Mouse (Mus musculus) heart, adult 8-10 months (tissue): ENCODE data around the gene Pde4dip. TPM values are rescaled to one million over a fixed set of nuclear protein-coding genes. Genes with fewer than 3 reads are reported as not detected.

Experiments used
- DNase-seq: peaks from one replicate; pipeline ENCODE4 v3.0.0; 2022; ENCODE audit warnings: low spot score
- total RNA-seq, 4 experiments: library from RNA; stranded (reverse); gene quantifications; 2 replicates each; pipeline ENCODE4 v1.2.4; 2022

The Pde4dip gene
- total RNA-seq, 4 experiments from 2014 or later = 1,836 to 2,320 (median 2,004) TPM

- DNase-seq = no peak
Measured at GRCm38 (mm10) chr3:97752901-97753300, 135.6 kb downstream of the Pde4dip start.

GRCm38 (mm10) chr3:97751566-97751965 lies 136.9 kb downstream of the Pde4dip start:
- DNase-seq = no peak

- DNase-seq = no peak
Measured at GRCm38 (mm10) chr3:97748789-97749188, 139.7 kb downstream of the Pde4dip start.

GRCm38 (mm10) chr3:97742841-97743240 lies 145.7 kb downstream of the Pde4dip start:
- no peak for DNase-seq

GRCm38 (mm10) chr3:97735575-97735974 lies 152.9 kb downstream of the Pde4dip start:
- no peak for DNase-seq

GRCm38 (mm10) chr3:97734259-97734658 lies 154.2 kb downstream of the Pde4dip start:
- no peak for DNase-seq

- no peak for DNase-seq
Measured at GRCm38 (mm10) chr3:97732622-97733021, 155.9 kb downstream of the Pde4dip start.

GRCm38 (mm10) chr3:97730624-97731023 lies 157.9 kb downstream of the Pde4dip start:
- no peak for DNase-seq

GRCm38 (mm10) chr3:97730131-97730530 lies 158.4 kb downstream of the Pde4dip start:
- no peak for DNase-seq

- DNase-seq = no peak
Measured at GRCm38 (mm10) chr3:97727801-97728200, 160.7 kb downstream of the Pde4dip start.

- DNase-seq = no peak
Measured at GRCm38 (mm10) chr3:97719116-97719515, 169.4 kb downstream of the Pde4dip start.

- DNase-seq = no peak
Measured at GRCm38 (mm10) chr3:97715922-97716321, 172.6 kb downstream of the Pde4dip start.

- no peak for DNase-seq
Measured at GRCm38 (mm10) chr3:97710881-97711280, 177.6 kb downstream of the Pde4dip start.

- DNase-seq = no peak
Measured at GRCm38 (mm10) chr3:97710134-97710533, 178.4 kb downstream of the Pde4dip start.

- DNase-seq = no peak
Measured at GRCm38 (mm10) chr3:97706561-97706960, 181.9 kb downstream of the Pde4dip start.

- DNase-seq = no peak
Measured at GRCm38 (mm10) chr3:97705508-97705907, 183.0 kb downstream of the Pde4dip start.

- no peak for DNase-seq
Measured at GRCm38 (mm10) chr3:97702448-97703080, 185.9 kb downstream of the Pde4dip start.

GRCm38 (mm10) chr3:97701198-97701597 lies 187.3 kb downstream of the Pde4dip start:
- DNase-seq = no peak

GRCm38 (mm10) chr3:97699061-97699460 lies 189.4 kb downstream of the Pde4dip start:
- no peak for DNase-seq

- DNase-seq = no peak
Measured at GRCm38 (mm10) chr3:97697291-97697690, 191.2 kb downstream of the Pde4dip start.

GRCm38 (mm10) chr3:97696866-97697265 lies 191.6 kb downstream of the Pde4dip start:
- no peak for DNase-seq

GRCm38 (mm10) chr3:97693806-97694205 lies 194.7 kb downstream of the Pde4dip start:
- DNase-seq = no peak

- DNase-seq = no peak
Measured at GRCm38 (mm10) chr3:97691443-97692017, 197.0 kb downstream of the Pde4dip start.

GRCm38 (mm10) chr3:97690590-97690989 lies 197.9 kb downstream of the Pde4dip start:
- no peak for DNase-seq
